Mouse (Mus musculus) stomach, postnatal 0 days (tissue): ENCODE measurements around the gene Ipmk. TPM values are rescaled to one million over a fixed set of nuclear protein-coding genes. Genes with fewer than 3 reads are reported as not detected.

Source experiments
- ATAC-seq: fragments of 200-750 bp; cut with Nextera tagmentation; 2 replicates; pipeline ENCODE4 v1.8.0; 2017; ENCODE audit not compliant: low FRiP score, low TSS enrichment
- DNase-seq: peaks from one replicate; pipeline ENCODE4 v3.0.0-alpha.2; 2016; ENCODE audit warnings: low spot score
- H3K27ac ChIP-seq: fragments of 300-500 bp; sonication (generic); replicated peaks from 2 replicates; pipeline ENCODE4 v1.5.1; 2014; ENCODE audit warnings: mild to moderate bottlenecking, control low read depth
- H3K27me3 ChIP-seq: fragments of 300-500 bp; sonication (generic); 2 replicates; pipeline ENCODE4 v1.6.1; 2014; ENCODE audit warnings: low read length; ENCODE audit not compliant: control insufficient read depth, insufficient read depth
- H3K36me3 ChIP-seq: fragments of 300-500 bp; sonication (generic); 2 replicates; pipeline ENCODE4 v1.6.1; 2014; ENCODE audit warnings: low read length, mixed read lengths; ENCODE audit not compliant: control insufficient read depth, insufficient read depth
- H3K4me1 ChIP-seq: fragments of 300-500 bp; sonication (generic); replicated peaks from 2 replicates; pipeline ENCODE4 v1.6.1; 2014; ENCODE audit warnings: antibody characterized with exemption; ENCODE audit not compliant: control insufficient read depth, insufficient read depth
- H3K4me2 ChIP-seq: fragments of 300-500 bp; sonication (generic); replicated peaks from 2 replicates; pipeline ENCODE4 v1.6.1; 2014; ENCODE audit warnings: low read depth, mild to moderate bottlenecking, control low read depth, moderate library complexity
- H3K4me3 ChIP-seq: fragments of 300-500 bp; sonication (generic); 2 replicates; pipeline ENCODE4 v1.5.1; 2014; ENCODE audit warnings: low read depth, low read length, control low read depth
- H3K9ac ChIP-seq: fragments of 300-500 bp; sonication (generic); 2 replicates; pipeline ENCODE4 v1.6.1; 2014; ENCODE audit warnings: mild to moderate bottlenecking, low read length, control low read depth, mixed read lengths
- H3K9me3 ChIP-seq: fragments of 300-500 bp; sonication (generic); 2 replicates; pipeline ENCODE4 v1.6.1; 2016; ENCODE audit warnings: low read length; ENCODE audit not compliant: control insufficient read depth
- CTCF ChIP-seq: IDR thresholded peaks from 2 replicates; pipeline ENCODE4 v1.5.1; 2016; ENCODE audit warnings: antibody characterized with exemption, low read depth, mild to moderate bottlenecking, moderate library complexity
- EP300 ChIP-seq: optimal IDR thresholded peaks from 2 replicates; pipeline ENCODE3; 2016; ENCODE audit warnings: antibody characterized with exemption
- WGBS: fragments of 180-500 bp; shearing (Covaris S2); extraction: QIAGEN DNeasy Blood & Tissue Kit; methylation state at CpG from one replicate; pipeline ENCODE4 v1.1.7; 2014; 5-methylcytosine and 5-hydroxymethylcytosine counted together
- polyA plus RNA-seq: library from polyadenylated mRNA; unstranded; fragments of >200 nt; fragmentation: Nextera tagmentation; extraction: Ambion mirVana; gene quantifications from 2 replicates; pipeline ENCODE4 v1.2.1, GENCODE M21; 2015

Ipmk gene
- polyA plus RNA-seq, 1 experiment from 2014 or later = 9.0 TPM

DNA sequence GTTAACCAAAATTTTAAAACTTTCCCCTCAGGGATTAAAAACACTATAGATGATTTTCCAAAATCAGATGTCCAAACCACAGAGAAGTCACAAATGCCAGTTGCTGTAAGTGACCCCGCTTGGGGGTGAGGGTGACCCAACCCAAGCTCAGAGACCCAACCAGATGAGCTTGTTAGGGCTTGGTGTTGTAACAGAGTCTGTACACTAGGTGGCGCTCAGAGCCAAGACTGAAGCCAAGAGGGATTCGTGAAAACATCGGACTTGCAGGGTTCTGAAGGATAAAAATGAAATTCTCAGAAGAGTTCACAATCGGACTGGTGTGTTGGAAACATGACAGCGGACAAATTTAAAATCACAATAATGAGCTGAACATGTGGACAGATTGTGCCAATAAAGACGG lies 20.8 kb upstream of the Ipmk start:
- H3K4me1 ChIP-seq = no peaks in the 10 kb centered on the region
- no peaks in the 10 kb centered on the region for H3K27me3 ChIP-seq
- H3K36me3 ChIP-seq = no peaks in the 10 kb centered on the region; the same call in 1 of the 2 replicates
- TF ChIP-seq CTCF (peak; percentile 97), EP300 (no peak)
- ATAC-seq (no peak), DNase-seq (peak; percentile 71)
- no peak overlapping the region for H3K9ac ChIP-seq
- WGBS = 9% methylated on average over 7 of the region's 7 CpGs
- H3K4me3 ChIP-seq = no peak overlapping the region
- H3K27ac ChIP-seq = no peak overlapping the region
- no peaks in the 10 kb centered on the region for H3K9me3 ChIP-seq
- H3K4me2 ChIP-seq = no peak overlapping the region

DNA sequence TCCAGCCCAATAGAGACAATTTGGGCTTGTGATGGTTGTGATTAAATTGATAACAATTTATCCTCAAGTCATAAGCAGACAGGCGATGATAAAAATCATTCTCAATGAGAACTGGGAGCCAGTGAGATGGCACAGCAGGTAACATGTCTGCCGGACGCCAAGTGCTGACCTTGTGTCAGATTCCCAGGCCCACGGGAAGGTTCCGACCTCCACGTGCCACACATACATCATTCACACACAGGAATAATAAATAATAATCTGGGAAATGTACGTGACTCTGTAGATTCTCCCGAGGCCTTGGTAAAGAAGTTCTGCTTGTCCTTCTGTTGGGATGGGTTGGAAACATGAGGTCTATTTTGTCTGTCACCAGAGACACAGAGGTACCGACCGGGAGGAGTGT lies 20.2 kb upstream of the Ipmk start:
- no peak overlapping the region for H3K4me2 ChIP-seq
- WGBS = 80% methylated on average over 10 of the region's 10 CpGs
- no peak for ATAC-seq

DNA sequence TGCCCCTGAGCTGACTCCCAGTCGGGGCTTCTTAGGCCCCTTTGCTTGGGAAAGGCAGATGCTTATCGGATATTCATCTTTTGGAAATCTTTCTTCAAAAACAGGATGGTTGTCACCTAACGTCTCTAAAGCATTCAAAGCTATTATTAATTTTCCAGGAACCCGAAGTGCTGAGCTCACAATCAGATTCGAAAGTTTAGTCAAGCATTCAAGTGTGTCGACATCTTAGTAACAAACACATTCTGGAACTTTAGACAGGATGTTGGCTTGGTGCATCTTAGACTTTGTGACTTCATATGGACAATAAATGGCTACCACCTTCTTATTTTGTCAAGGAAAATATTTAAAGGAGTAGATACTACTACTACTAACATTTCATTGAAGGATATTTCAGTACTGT lies 19.2 kb upstream of the Ipmk start:
- Histone ChIP-seq H3K4me1 (no peaks in the 10 kb centered on the region), H3K27ac (no peak overlapping the region), H3K27me3 (no peaks in the 10 kb centered on the region), H3K36me3 (no peaks in the 10 kb centered on the region; the same call in 1 of the 2 replicates), H3K9ac (no peak overlapping the region), H3K4me2 (no peak overlapping the region), H3K4me3 (no peak overlapping the region), H3K9me3 (no peaks in the 10 kb centered on the region)
- 86% methylated on average over 6 of the region's 6 CpGs for WGBS
- no peak for TF ChIP-seq CTCF
- no peak for TF ChIP-seq EP300
- DNase-seq (no peak), ATAC-seq (no peak)

More for the DNA sequence above, 20.2 kb upstream of the Ipmk start:
- no peak for DNase-seq
- H3K4me3 ChIP-seq = no peak overlapping the region
- H3K36me3 ChIP-seq = no peaks in the 10 kb centered on the region; the same call in 1 of the 2 replicates
- no peak for TF ChIP-seq EP300
- TF ChIP-seq CTCF = no peak
- no peaks in the 10 kb centered on the region for H3K27me3 ChIP-seq
- H3K27ac ChIP-seq = no peak overlapping the region
- no peaks in the 10 kb centered on the region for H3K4me1 ChIP-seq
- H3K9ac ChIP-seq = no peak overlapping the region
- H3K9me3 ChIP-seq = no peaks in the 10 kb centered on the region

DNA sequence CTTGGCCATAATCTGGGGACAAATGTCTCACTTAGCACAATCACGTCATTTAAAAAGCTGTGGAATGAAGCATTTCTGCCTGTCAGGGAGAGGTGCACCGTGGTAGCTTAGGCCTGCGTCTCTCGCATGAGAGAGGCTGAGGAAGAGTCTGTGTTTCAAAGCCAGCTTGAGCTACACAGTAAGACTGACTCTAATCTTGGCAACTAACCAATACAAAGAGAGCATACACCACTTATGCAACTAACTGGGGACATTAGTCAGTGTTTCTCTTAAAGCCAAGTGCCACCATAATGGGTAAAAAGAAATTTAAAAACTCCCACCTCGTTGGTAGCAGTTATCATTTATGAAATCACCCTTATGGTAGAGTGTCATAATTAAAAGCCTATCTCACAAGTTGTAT lies 18.7 kb upstream of the Ipmk start:
- H3K4me1 ChIP-seq = no peaks in the 10 kb centered on the region
- no peaks in the 10 kb centered on the region; the same call in 1 of the 2 replicates for H3K36me3 ChIP-seq
- H3K27ac ChIP-seq = no peak overlapping the region
- H3K9ac ChIP-seq = no peak overlapping the region
- no peaks in the 10 kb centered on the region for H3K9me3 ChIP-seq
- no peak for DNase-seq
- TF ChIP-seq EP300 = no peak
- no peak for TF ChIP-seq CTCF
- WGBS = 83% methylated on average over 5 of the region's 5 CpGs
- ATAC-seq = no peak
- H3K4me2 ChIP-seq = no peak overlapping the region
- H3K27me3 ChIP-seq = no peaks in the 10 kb centered on the region
- H3K4me3 ChIP-seq = no peak overlapping the region

DNA sequence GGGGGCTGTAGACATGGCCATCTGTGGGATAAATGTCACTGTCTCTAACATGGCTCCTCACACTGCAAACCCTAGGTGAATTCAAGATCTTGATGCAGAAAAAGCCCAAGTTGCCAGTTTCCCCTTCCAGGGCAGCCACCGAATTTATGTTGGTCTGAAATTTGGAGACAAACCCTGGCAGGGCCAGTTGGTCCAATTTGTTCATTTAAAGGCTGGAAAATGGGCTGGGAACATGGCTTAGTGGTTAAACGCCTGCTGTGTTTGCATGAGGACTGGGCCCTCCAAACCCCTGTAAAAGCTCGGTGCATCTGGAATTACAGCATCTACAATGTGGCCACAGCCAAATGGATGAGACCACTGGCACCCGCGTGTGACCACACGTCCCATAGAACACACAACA lies 18.3 kb upstream of the Ipmk start:
- 93% methylated on average over 6 of the region's 6 CpGs for WGBS
- DNase-seq = no peak

DNA sequence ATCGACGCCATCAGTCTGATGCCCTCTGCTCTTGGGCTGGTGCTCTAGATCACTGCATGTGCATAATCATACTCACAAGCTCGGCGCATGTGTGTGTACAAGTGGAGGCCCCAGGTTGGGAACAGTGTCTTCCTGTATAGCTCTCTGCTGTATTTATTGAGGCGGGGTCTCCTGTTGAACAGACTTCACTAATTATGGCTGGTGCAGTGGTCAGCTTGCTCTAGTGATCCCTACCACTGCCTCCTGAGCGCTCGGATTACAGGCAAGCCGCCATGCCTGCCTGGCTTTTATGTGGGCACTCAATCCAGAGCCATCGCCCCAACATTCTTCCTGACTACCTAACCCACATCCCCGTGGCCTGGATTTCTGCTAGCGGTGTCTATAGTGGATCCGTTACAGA lies 17.5 kb upstream of the Ipmk start:
- 95% methylated on average over 12 of the region's 12 CpGs for WGBS
- H3K9me3 ChIP-seq = no peaks in the 10 kb centered on the region
- H3K4me2 ChIP-seq = no peak overlapping the region
- H3K36me3 ChIP-seq = no peaks in the 10 kb centered on the region; the same call in 1 of the 2 replicates
- H3K27me3 ChIP-seq = no peaks in the 10 kb centered on the region
- H3K9ac ChIP-seq = no peak overlapping the region
- H3K27ac ChIP-seq = no peak overlapping the region
- DNase-seq = no peak
- H3K4me3 ChIP-seq = no peak overlapping the region
- ATAC-seq = no peak
- H3K4me1 ChIP-seq = no peaks in the 10 kb centered on the region
- TF ChIP-seq CTCF = no peak
- no peak for TF ChIP-seq EP300

More for the DNA sequence above, 18.3 kb upstream of the Ipmk start:
- no peaks in the 10 kb centered on the region for H3K27me3 ChIP-seq
- no peak overlapping the region for H3K9ac ChIP-seq
- H3K36me3 ChIP-seq = no peaks in the 10 kb centered on the region; the same call in 1 of the 2 replicates
- no peak for ATAC-seq
- H3K9me3 ChIP-seq = no peaks in the 10 kb centered on the region
- no peak overlapping the region for H3K4me2 ChIP-seq
- H3K4me1 ChIP-seq = no peaks in the 10 kb centered on the region
- H3K4me3 ChIP-seq = no peak overlapping the region
- TF ChIP-seq EP300 = no peak
- TF ChIP-seq CTCF = no peak
- no peak overlapping the region for H3K27ac ChIP-seq
